Mouse (Mus musculus): Measurements from ENCODE around the gene Egflam. TPM values are rescaled to one million over a fixed set of nuclear protein-coding genes. Genes with fewer than 3 reads are reported as not detected.

Egflam gene
- polyA plus RNA-seq, 2 experiments, result 0.18 to 0.51 TPM

DNA sequence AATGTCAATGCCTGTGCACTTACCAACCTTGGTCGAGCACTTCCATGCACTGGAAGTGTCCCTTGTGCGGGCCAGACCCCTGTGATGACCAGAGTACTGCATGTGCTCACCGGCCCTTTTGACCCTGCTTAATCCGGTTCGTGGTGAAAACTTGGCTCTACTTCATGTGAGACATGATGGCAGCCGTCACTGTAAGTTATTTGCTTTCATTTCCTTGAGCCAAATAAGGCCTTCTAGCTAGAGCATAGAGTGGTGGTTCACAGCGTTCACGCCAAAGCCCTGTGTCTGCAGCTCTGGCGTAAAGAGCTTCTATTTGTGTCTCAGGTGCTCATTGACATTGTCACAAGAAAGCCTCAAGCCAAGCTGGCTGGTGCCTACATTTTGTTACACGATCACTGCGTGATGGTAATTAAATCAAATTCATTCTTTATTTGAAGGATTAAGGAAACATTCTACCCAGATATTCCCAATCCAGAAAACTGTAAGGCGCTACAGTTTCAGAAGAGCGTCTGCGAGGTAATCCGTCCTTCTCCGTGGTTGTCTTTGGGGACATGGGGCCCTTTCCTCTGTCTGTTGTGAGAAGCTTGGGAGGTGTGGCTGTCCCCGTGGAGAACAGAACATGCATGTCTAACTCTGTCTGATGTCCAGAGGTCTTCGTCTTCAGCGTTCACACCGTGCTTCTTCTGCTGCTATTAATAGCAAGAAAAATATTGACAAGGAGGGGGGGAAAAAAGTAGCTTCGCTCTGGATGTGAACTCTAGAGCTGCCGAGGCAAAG, 208.3 kb downstream of the Egflam start:
- no peak overlapping the region for H3K4me3 ChIP-seq (ENCODE audit: insufficient read depth in 1 of 2, low read depth in 2 of 2, low read length in 2 of 2)
- no peak overlapping the region for H3K9ac ChIP-seq (replicated peaks)
- no peaks in the 10 kb centered on the region for H3K9me3 ChIP-seq (ENCODE audit: control insufficient read depth, low read length)
- no peak overlapping the region for H3K4me2 ChIP-seq (ENCODE audit: low read depth)
- WGBS (ENCODE audit: insufficient replicate concordance), result 75% methylated on average over 22 of the region's 22 CpGs
- no peak overlapping the region for H3K27ac ChIP-seq
- H3K36me3 ChIP-seq (replicated peaks; ENCODE audit: control insufficient read depth, insufficient read depth, low read depth), result no peaks in the 10 kb centered on the region; the same call in 1 of the 2 replicates
- H3K4me1 ChIP-seq (replicated peaks; ENCODE audit: control insufficient read depth in 2 of 2, insufficient read depth in 2 of 2, low read length in 1 of 2), result no peaks in the 10 kb centered on the region
- TF ChIP-seq EP300 (IDR thresholded peaks at IDR 0.05; ENCODE audit: low read depth), result no peak
- no peak for ATAC-seq (ENCODE audit: insufficient read depth)
- H3K27me3 ChIP-seq (ENCODE audit: control insufficient read depth, insufficient read depth, low read length), result no peaks in the 10 kb centered on the region
- DNase-seq (ENCODE audit: low read depth in 3 of 3, low spot score in 3 of 3), result no peak

- no peaks in the 10 kb centered on the region for H3K4me1 ChIP-seq (replicated peaks; ENCODE audit: control insufficient read depth in 2 of 2, insufficient read depth in 2 of 2, low read length in 1 of 2)
- H3K4me2 ChIP-seq (ENCODE audit: low read depth), result no peak overlapping the region
- H3K27ac ChIP-seq, result no peak overlapping the region
- H3K4me3 ChIP-seq (ENCODE audit: insufficient read depth in 1 of 2, low read depth in 2 of 2, low read length in 2 of 2), result no peak overlapping the region
- TF ChIP-seq EP300 (IDR thresholded peaks at IDR 0.05; ENCODE audit: low read depth), result no peak
- TF ChIP-seq CTCF (IDR thresholded peaks at IDR 0.05; ENCODE audit: low read depth), result no peak
- H3K9me3 ChIP-seq (ENCODE audit: control insufficient read depth, low read length), result no peaks in the 10 kb centered on the region
- ATAC-seq (ENCODE audit: insufficient read depth) (no peak), DNase-seq (ENCODE audit: low read depth in 3 of 3, low spot score in 3 of 3) (no peak)
- no peak overlapping the region for H3K9ac ChIP-seq (replicated peaks)
- no peaks in the 10 kb centered on the region for H3K27me3 ChIP-seq (ENCODE audit: control insufficient read depth, insufficient read depth, low read length)
- no peaks in the 10 kb centered on the region; the same call in 1 of the 2 replicates for H3K36me3 ChIP-seq (replicated peaks; ENCODE audit: control insufficient read depth, insufficient read depth, low read depth)
- WGBS (ENCODE audit: insufficient replicate concordance), result 69% methylated on average over 6 of the region's 6 CpGs
Measured at GRCm38 (mm10) chr15:7187682-7188081, 210.5 kb downstream of the Egflam start.

DNA sequence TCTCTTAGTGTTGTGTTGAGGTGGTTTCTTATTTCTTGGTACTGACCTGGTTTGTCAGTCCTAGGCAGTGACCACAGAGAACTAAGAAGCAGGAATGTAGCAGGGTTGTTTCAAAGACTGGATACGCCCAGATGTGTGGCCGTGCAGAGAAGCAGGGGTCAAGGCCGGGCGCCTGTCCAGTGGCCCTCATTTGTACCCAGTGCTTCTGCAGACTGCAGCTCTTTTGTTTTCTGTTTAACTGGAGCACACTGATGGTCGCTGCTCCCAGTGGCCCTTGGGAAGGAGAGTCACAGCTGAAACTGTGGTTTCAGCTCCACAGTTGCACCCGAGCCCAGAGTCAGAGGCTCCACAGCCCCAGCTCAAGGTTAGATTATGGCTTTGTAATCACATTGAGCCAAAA, 217.6 kb downstream of the Egflam start:
- no peaks in the 10 kb centered on the region for H3K4me1 ChIP-seq (replicated peaks; ENCODE audit: control insufficient read depth in 2 of 2, insufficient read depth in 2 of 2, low read length in 1 of 2)
- DNase-seq (ENCODE audit: low read depth in 3 of 3, low spot score in 3 of 3) (no peak), ATAC-seq (ENCODE audit: insufficient read depth) (no peak)
- 64% methylated on average over 6 of the region's 6 CpGs for WGBS (ENCODE audit: insufficient replicate concordance)
- H3K27me3 ChIP-seq (ENCODE audit: control insufficient read depth, insufficient read depth, low read length), result no peaks in the 10 kb centered on the region
- H3K4me3 ChIP-seq (ENCODE audit: insufficient read depth in 1 of 2, low read depth in 2 of 2, low read length in 2 of 2), result no peak overlapping the region
- no peak for TF ChIP-seq EP300 (IDR thresholded peaks at IDR 0.05; ENCODE audit: low read depth)
- no peak for TF ChIP-seq CTCF (IDR thresholded peaks at IDR 0.05; ENCODE audit: low read depth)
- H3K4me2 ChIP-seq (ENCODE audit: low read depth), result no peak overlapping the region
- H3K9me3 ChIP-seq (ENCODE audit: control insufficient read depth, low read length), result no peaks in the 10 kb centered on the region
- H3K27ac ChIP-seq, result no peak overlapping the region
- no peaks in the 10 kb centered on the region for H3K36me3 ChIP-seq (replicated peaks; ENCODE audit: control insufficient read depth, insufficient read depth, low read depth)
- no peak overlapping the region for H3K9ac ChIP-seq (replicated peaks)

DNA sequence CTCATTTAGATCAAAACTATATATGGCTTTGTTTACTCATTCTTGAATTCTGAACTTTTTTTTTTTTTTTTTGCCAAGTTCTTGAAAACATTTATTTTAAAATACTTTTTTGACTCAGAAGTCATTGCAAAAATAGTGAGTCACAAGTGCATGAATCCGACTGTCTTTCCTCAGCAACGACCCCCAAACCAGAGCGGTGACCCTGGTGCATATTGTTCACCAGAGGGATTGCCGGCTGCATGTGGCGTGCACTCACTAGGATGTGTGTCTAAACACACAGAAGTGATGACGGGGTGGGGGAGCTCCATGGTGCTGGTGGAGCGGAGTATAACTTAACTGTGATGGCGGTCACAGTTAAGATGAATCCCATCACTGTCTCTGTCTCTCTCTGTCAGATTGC, 224.4 kb downstream of the Egflam start:
- Histone ChIP-seq H3K27ac (no peak overlapping the region), H3K9me3 (ENCODE audit: control insufficient read depth, low read length) (no peaks in the 10 kb centered on the region), H3K4me3 (ENCODE audit: insufficient read depth in 1 of 2, low read depth in 2 of 2, low read length in 2 of 2) (no peak overlapping the region), H3K36me3 (replicated peaks; ENCODE audit: control insufficient read depth, insufficient read depth, low read depth) (no peaks in the 10 kb centered on the region), H3K4me1 (replicated peaks; ENCODE audit: control insufficient read depth in 2 of 2, insufficient read depth in 2 of 2, low read length in 1 of 2) (no peaks in the 10 kb centered on the region; a peak in 1 of 4 replicates), H3K27me3 (ENCODE audit: control insufficient read depth, insufficient read depth, low read length) (no peaks in the 10 kb centered on the region), H3K9ac (replicated peaks) (no peak overlapping the region), H3K4me2 (ENCODE audit: low read depth) (no peak overlapping the region)
- 64% methylated on average over 8 of the region's 8 CpGs for WGBS (ENCODE audit: insufficient replicate concordance)
- ATAC-seq (ENCODE audit: insufficient read depth) (no peak), DNase-seq (ENCODE audit: low read depth in 3 of 3, low spot score in 3 of 3) (no peak)
- TF ChIP-seq CTCF (IDR thresholded peaks at IDR 0.05; ENCODE audit: low read depth) (no peak), EP300 (IDR thresholded peaks at IDR 0.05; ENCODE audit: low read depth) (no peak)

- DNase-seq (ENCODE audit: low read depth in 3 of 3, low spot score in 3 of 3), result no peak
- Histone ChIP-seq H3K4me3 (ENCODE audit: insufficient read depth in 1 of 2, low read depth in 2 of 2, low read length in 2 of 2) (no peak overlapping the region), H3K36me3 (replicated peaks; ENCODE audit: control insufficient read depth, insufficient read depth, low read depth) (no peaks in the 10 kb centered on the region), H3K27ac (no peak overlapping the region), H3K27me3 (ENCODE audit: control insufficient read depth, insufficient read depth, low read length) (no peaks in the 10 kb centered on the region), H3K9me3 (ENCODE audit: control insufficient read depth, low read length) (no peaks in the 10 kb centered on the region), H3K4me2 (ENCODE audit: low read depth) (no peak overlapping the region), H3K9ac (replicated peaks) (no peak overlapping the region), H3K4me1 (replicated peaks; ENCODE audit: control insufficient read depth in 2 of 2, insufficient read depth in 2 of 2, low read length in 1 of 2) (no peaks in the 10 kb centered on the region; a peak in 1 of 4 replicates)
- no peak for ATAC-seq (ENCODE audit: insufficient read depth)
- WGBS (ENCODE audit: insufficient replicate concordance), result 69% methylated on average over 7 of the region's 7 CpGs
- TF ChIP-seq EP300 (IDR thresholded peaks at IDR 0.05; ENCODE audit: low read depth), result no peak
- TF ChIP-seq CTCF (IDR thresholded peaks at IDR 0.05; ENCODE audit: low read depth), result no peak
Measured at GRCm38 (mm10) chr15:7173346-7173745, 224.8 kb downstream of the Egflam start.
